8 mouse cellular contexts compared by ENCODE assay signal in genomic region chr14:75828866-75829806, GRCm38 (mm10). TPM values are rescaled to one million over a fixed set of nuclear protein-coding genes. Genes with fewer than 3 reads are reported as not detected.
DNase-seq lines count a peak whose midpoint lies in the region; ATAC-seq and TF ChIP-seq lines count a peak whose summit lies in the region.

No protein-coding gene starts in this region.

- H3K9me3 ChIP-seq in hindbrain, embryonic 11.5 days (ENCODE audit: control insufficient read depth, low read length) = no peaks in the 10 kb centered on the region
- no peaks in the 10 kb centered on the region for H3K9me3 ChIP-seq in lung, embryonic 16.5 days (ENCODE audit: control insufficient read depth, low read length)

- no peaks in the 10 kb centered on the region for H3K36me3 ChIP-seq in hindbrain, embryonic 11.5 days (ENCODE audit: control insufficient read depth, insufficient read depth, low read length)
- no peaks in the 10 kb centered on the region for H3K36me3 ChIP-seq in lung, embryonic 16.5 days (ENCODE audit: control insufficient read depth, insufficient read depth, low read length)
- H3K36me3 ChIP-seq in thymus, adult 2 months (ENCODE audit: control insufficient read depth, insufficient read depth, low read length) = no peaks in the 10 kb centered on the region

- H3K27ac ChIP-seq in hindbrain, embryonic 11.5 days (ENCODE audit: low read depth, low read length) = no peak overlapping the region
- H3K27ac ChIP-seq in lung, embryonic 16.5 days (ENCODE audit: low read length) = no peak overlapping the region
- no peak overlapping the region for H3K27ac ChIP-seq in thymus, adult 2 months (ENCODE audit: control insufficient read depth, insufficient read depth, low read length)

- peak; percentile 85 for TF ChIP-seq CTCF in thymus, adult 2 months (IDR thresholded peaks at IDR 0.05; ENCODE audit: borderline replicate concordance, control insufficient read depth, extremely low read depth, insufficient read depth, low read length, poor library complexity)

- no peak for TF ChIP-seq POLR2A in thymus, adult 2 months (IDR thresholded peaks at IDR 0.05; ENCODE audit: control insufficient read depth, extremely low read depth, insufficient read depth, low read length, poor library complexity)

- H3K27me3 ChIP-seq in hindbrain, embryonic 11.5 days (ENCODE audit: control insufficient read depth, insufficient read depth, low read length) = peaks cover 5% of the 10 kb centered on the region; the same call in 1 of the 2 replicates
- no peaks in the 10 kb centered on the region; the same call in 1 of the 2 replicates for H3K27me3 ChIP-seq in lung, embryonic 16.5 days (ENCODE audit: control insufficient read depth, insufficient read depth, low read depth, low read length)
- H3K27me3 ChIP-seq in thymus, adult 2 months (ENCODE audit: control insufficient read depth, insufficient read depth, low read length) = no peaks in the 10 kb centered on the region

- peak overlapping the region; percentile 28 for H3K4me3 ChIP-seq in hindbrain, embryonic 11.5 days (ENCODE audit: low read depth, low read length)
- H3K4me3 ChIP-seq in lung, embryonic 16.5 days (ENCODE audit: low read length) = peak overlapping the region; percentile 36
- no peak overlapping the region for H3K4me3 ChIP-seq in thymus, adult 2 months (ENCODE audit: control insufficient read depth, insufficient read depth, low read length)

- peak; percentile 86 for DNase-seq in MN1 (ENCODE audit: low spot score)
- peak; percentile 89 for DNase-seq in cerebellum, adult 9-11 months
- DNase-seq in frontal cortex, adult 2 months (ENCODE audit: extremely low spot score in 1 of 2, low spot score in 1 of 2) = peak; percentile 83 to 97
- peak; percentile 91 for DNase-seq in hindbrain, embryonic 11.5 days (ENCODE audit: low spot score)
- DNase-seq in layer of hippocampus, adult 9-11 months = peak; percentile 91
- peak; percentile 72 for DNase-seq in ovary, adult 18-20 months (ENCODE audit: low spot score)
- peak; percentile 79 for DNase-seq in thymus, adult 2 months

- H3K4me1 ChIP-seq in hindbrain, embryonic 11.5 days (replicated peaks; ENCODE audit: control insufficient read depth, insufficient read depth, low read length) = no peaks in the 10 kb centered on the region; the same call in 1 of the 2 replicates
- H3K4me1 ChIP-seq in lung, embryonic 16.5 days (replicated peaks; ENCODE audit: control insufficient read depth, insufficient read depth, low read length) = peaks cover 19% of the 10 kb centered on the region
- peaks cover 18% of the 10 kb centered on the region for H3K4me1 ChIP-seq in thymus, adult 2 months (replicated peaks; ENCODE audit: control insufficient read depth, insufficient read depth, low read length)

- H3K9ac ChIP-seq in hindbrain, embryonic 11.5 days (ENCODE audit: low read depth, low read length) = peak overlapping the region; percentile 3; the same call in 1 of the 2 replicates
- H3K9ac ChIP-seq in lung, embryonic 16.5 days (ENCODE audit: low read length) = peak overlapping the region; percentile 5

- peak overlapping the region; percentile 40 for H3K4me2 ChIP-seq in hindbrain, embryonic 11.5 days (replicated peaks; ENCODE audit: low read depth, low read length)
- H3K4me2 ChIP-seq in lung, embryonic 16.5 days (ENCODE audit: low read depth, low read length) = peak overlapping the region; percentile 69

- ATAC-seq in hindbrain, embryonic 11.5 days (ENCODE audit: low FRiP score) = no peak
- ATAC-seq in lung, embryonic 16.5 days (ENCODE audit: low read depth) = peak; percentile 40

- WGBS in hindbrain, embryonic 11.5 days = 11% methylated on average over 32 of the region's 32 CpGs
- 5% methylated on average over 32 of the region's 32 CpGs for WGBS in lung, embryonic 16.5 days
- WGBS in thymus, adult 2 months = 10% methylated on average over 32 of the region's 32 CpGs

RNA-seq across cellular contexts. Expression of gene Tpt1, which starts 15.8 kb away (rescaled TPM):
- 908 and 941 TPM in 2 replicates for polyA plus RNA-seq in frontal cortex, adult 2 months (2012; rRNA removed)
- 1,005 and 1,072 TPM in 2 replicates for polyA plus RNA-seq in hindbrain, embryonic 11.5 days (2014; fragmentation: Nextera tagmentation; extraction: Ambion mirVana)
- polyA plus RNA-seq in lung, embryonic 16.5 days (2015; fragmentation: Nextera tagmentation; extraction: Ambion mirVana) = 979 and 987 TPM in 2 replicates
- polyA plus RNA-seq in thymus, adult 2 months (2012; rRNA removed) = 2,302 and 2,614 TPM in 2 replicates

RNA-seq across cellular contexts. Expression of gene Slc25a30, which starts 42.3 kb away (rescaled TPM):
- polyA plus RNA-seq in frontal cortex, adult 2 months (2012; rRNA removed) = 7.3 and 8.1 TPM in 2 replicates
- 9.3 and 11.3 TPM in 2 replicates for polyA plus RNA-seq in hindbrain, embryonic 11.5 days (2014; fragmentation: Nextera tagmentation; extraction: Ambion mirVana)
- 3.3 and 3.5 TPM in 2 replicates for polyA plus RNA-seq in lung, embryonic 16.5 days (2015; fragmentation: Nextera tagmentation; extraction: Ambion mirVana)
- 10.9 and 15.7 TPM in 2 replicates for polyA plus RNA-seq in thymus, adult 2 months (2012; rRNA removed)
